Mouse (Mus musculus) adrenal gland, adult 8-10 months (tissue): ENCODE data around the gene Gabarapl2. TPM values are rescaled to one million over a fixed set of nuclear protein-coding genes. Genes with fewer than 3 reads are reported as not detected.
A peak's percentile ranks its signal among the peaks of the same experiment; 100 is the strongest.

Experiments used
- DNase-seq: peaks from one replicate; pipeline ENCODE4 v3.0.0; 2022
- total RNA-seq, 4 experiments: library from RNA; stranded (reverse); gene quantifications; 2 replicates each; pipeline ENCODE4 v1.2.4; 2022

Gene Gabarapl2
- total RNA-seq, 4 experiments from 2014 or later, result 168 to 223 (median 188) TPM

DNA sequence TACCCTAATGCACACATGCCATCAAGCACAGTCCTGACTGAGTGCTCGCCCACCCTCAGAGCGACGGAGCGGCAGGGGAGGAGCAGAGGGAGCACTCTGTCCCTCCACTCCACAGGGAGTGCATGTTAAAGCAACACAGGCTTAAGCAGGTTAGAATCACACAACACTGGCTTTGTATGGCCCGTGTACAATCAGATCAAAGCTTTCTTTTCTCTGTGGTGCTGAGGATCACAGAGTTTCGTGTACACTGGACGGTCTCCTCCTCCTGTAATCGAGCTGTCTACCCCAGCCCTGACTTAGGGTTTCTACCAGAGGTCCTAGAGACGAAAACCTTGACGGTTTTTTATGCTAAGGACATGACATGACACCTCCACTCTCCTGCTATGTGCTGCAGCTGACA, 28.0 kb downstream of the Gabarapl2 start:
- DNase-seq, result no peak

DNA sequence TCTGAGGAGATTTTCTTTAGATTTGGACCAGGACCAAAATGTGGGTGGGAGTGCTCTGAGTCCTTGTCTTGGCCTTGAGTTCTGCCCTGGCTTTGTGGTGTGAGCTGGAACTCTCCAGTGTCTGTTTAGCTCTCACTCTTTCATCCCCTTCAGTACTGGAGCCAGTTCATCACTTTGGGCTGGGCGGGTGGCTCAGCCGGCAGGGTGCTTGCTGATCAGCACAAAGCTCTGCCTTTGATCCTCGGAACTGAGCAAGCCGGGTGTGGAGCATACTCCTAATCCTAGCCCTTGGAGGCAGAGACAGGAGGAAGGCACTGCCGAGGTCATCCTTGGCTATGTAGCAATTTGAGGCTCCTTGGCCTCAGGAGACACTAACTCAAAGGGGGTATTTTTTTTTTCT, 28.5 kb downstream of the Gabarapl2 start:
- no peak for DNase-seq

- no peak for DNase-seq
Observed at GRCm38 (mm10) chr8:111974138-111974537, 33.6 kb downstream of the Gabarapl2 start.

DNA sequence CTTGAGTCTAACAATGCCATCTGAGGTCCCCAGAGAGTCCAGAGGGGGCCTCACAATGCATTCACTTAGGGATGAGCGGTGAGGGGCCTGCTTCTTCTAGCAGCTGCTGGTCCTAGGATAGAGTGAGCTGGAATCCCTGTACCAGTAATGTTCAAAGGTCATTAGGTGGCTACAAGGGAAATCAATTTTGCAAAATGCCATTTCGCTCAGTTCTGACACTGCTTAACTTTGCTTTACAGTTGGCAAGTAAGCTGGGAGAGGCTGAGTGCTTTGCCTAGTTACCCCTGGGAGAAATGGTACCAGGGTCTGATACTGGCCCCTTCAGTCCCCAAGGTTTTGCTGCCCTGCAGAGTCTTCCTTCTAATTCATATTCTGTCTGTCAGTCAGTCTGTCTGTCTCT, 35.2 kb downstream of the Gabarapl2 start:
- no peak for DNase-seq

- DNase-seq, result no peak
Observed at GRCm38 (mm10) chr8:111976326-111976725, 35.8 kb downstream of the Gabarapl2 start.

DNA sequence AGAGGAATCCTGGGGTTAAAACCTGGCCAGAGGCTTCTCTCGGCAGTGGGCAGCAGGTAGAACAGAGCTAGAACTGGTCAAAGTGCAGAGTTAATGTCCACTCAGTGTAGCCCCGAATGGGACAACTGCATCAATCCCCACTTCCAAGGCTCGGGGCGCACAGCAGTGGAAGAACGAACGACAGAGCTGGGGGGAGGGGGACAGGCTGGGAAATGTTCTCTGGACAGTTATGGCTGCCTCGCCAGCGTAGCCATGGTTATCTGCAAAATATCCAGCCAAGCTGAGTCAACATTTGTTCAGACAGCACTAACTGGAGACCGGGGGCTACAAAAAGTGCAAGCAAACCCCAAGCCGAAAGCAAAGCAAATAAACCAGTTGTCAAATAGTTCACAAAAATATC, 37.6 kb downstream of the Gabarapl2 start:
- no peak for DNase-seq

- no peak for DNase-seq
Observed at GRCm38 (mm10) chr8:111982116-111982515, 41.6 kb downstream of the Gabarapl2 start.

- DNase-seq, result no peak
Observed at GRCm38 (mm10) chr8:111984511-111984910, 44.0 kb downstream of the Gabarapl2 start.

DNA sequence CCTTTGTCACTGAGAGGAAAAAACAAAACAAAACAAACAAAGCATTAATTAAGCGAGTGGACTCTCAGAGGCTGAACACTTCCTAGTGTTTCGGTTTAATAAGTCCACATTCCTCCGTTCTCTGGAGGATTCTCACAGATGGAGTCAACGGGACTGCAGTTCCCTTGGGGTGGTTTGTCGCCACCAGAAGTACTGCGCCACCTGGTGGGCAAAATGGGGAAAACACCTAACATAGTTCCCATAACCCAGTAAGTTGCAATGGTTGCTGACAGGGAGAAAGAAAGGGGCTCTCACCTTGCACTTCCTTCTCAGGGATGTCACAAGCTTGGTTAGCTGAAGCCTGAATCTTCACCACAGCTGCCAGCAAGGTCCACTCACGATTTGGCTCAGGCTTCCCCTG, 49.4 kb downstream of the Gabarapl2 start:
- peak; percentile 36 for DNase-seq

- DNase-seq, result no peak
Observed at GRCm38 (mm10) chr8:111991278-111991677, 50.8 kb downstream of the Gabarapl2 start.

DNA sequence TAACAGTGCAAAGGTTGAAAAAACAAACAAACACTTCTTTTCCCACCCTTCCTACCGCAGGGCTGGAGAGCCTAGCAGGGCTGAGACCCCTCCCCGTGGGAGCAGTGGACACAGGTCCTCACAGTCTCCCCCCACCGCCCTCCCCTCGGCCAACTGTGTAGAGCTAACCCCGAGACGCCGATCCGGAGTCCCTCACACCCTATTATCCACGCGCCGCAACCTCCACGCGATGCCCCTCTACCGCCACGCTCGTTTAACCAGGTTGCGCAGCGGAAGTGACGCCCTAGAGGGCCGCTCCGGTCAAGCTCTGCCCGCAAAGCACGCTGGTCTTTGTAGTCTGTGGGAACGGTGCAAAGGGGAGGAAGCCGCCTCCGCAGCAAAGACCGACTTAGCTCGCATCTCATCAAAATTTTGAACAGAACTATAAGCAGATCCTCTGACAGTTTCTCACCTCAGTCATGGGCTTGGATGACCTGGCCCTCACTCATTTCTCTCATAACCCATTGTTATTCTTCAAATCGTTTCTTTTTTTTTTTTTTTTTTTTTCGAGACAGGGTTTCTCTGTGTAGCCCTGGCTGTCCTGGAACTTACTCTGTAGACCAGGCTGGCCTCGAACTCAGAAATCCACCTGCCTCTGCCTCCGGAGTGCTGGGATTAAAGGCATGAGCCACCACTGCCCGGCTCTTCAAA, 51.7 kb downstream of the Gabarapl2 start, which contains the start of gene Adat1:
TSS of gene Adat1 (minus strand) at position 290 of the 690 bp plus-strand sequence.
- peak; percentile 79 for DNase-seq

- DNase-seq, result no peak
Observed at GRCm38 (mm10) chr8:111992703-111993039, 52.2 kb downstream of the Gabarapl2 start.

Other genes with a start within 250 kb of the Gabarapl2 start
- not detected for gene Ctrb1, start 249.7 kb upstream of the Gabarapl2 start, total RNA-seq
- gene Bcar1, start 196.9 kb upstream of the Gabarapl2 start, total RNA-seq, result 100 to 1,000 TPM in 2 of 4 experiments, 10 to 100 TPM in 2; 86.1 to 150 (median 104) TPM
- 10 to 100 TPM; 65.3 to 81.8 (median 72.3) TPM for gene Cfdp1, start 86.4 kb upstream of the Gabarapl2 start, total RNA-seq
- 1 to 10 TPM; 6.4 to 9.1 (median 8.5) TPM for gene Tmem170, start 64.0 kb upstream of the Gabarapl2 start, total RNA-seq
- gene Chst5, start 30.3 kb upstream of the Gabarapl2 start, total RNA-seq, result not detected
- gene Tmem231, start 6.8 kb upstream of the Gabarapl2 start, total RNA-seq, result 10 to 100 TPM in 2 of 4 experiments, 1 to 10 TPM in 2; 6.3 to 12.4 (median 9.5) TPM
- 1 to 10 TPM; 4.4 to 6.1 (median 5.6) TPM for gene Adat1, start 51.6 kb downstream of the Gabarapl2 start, total RNA-seq
- 100 to 1,000 TPM; 101 to 113 (median 106) TPM for gene Kars, start 70.6 kb downstream of the Gabarapl2 start, total RNA-seq
- gene Terf2ip, start 70.7 kb downstream of the Gabarapl2 start, total RNA-seq, result 10 to 100 TPM; 23.5 to 26.6 (median 24.4) TPM
- under 1 TPM in 2 of 4 experiments, not detected in 2; 0.25 to 0.46 TPM for gene Gm6793, start 74.3 kb downstream of the Gabarapl2 start, total RNA-seq